Mouse (Mus musculus) bone marrow, adult 2 months (tissue): ENCODE results near the gene Foxred1. TPM values are rescaled to one million over a fixed set of nuclear protein-coding genes. Genes with fewer than 3 reads are reported as not detected.
A peak's percentile ranks its signal among the peaks of the same experiment; 100 is the strongest.

ENCODE experiments used
- H3K27ac ChIP-seq: fragments of 200-500 bp; 2 replicates; pipeline ENCODE4 v1.5.1; 2012; ENCODE audit warnings: low read depth, mild to moderate bottlenecking, control low read depth, inconsistent platforms, low read length; ENCODE audit not compliant: control insufficient read depth, poor library complexity, insufficient read depth
- H3K4me1 ChIP-seq: fragments of 200-500 bp; 2 replicates; pipeline ENCODE4 v1.6.1; 2011; ENCODE audit warnings: low read length; ENCODE audit not compliant: control insufficient read depth, insufficient read depth
- H3K4me3 ChIP-seq: fragments of 200-500 bp; replicated peaks from 2 replicates; pipeline ENCODE3; 2011; ENCODE audit warnings: mild to moderate bottlenecking, low read depth, low read length, control low read depth; ENCODE audit not compliant: control insufficient read depth
- CTCF ChIP-seq: fragments of 200-500 bp; IDR thresholded peaks from 2 replicates; pipeline ENCODE4 v1.5.1; 2011; ENCODE audit warnings: low read length, control low read depth; ENCODE audit not compliant: control insufficient read depth, insufficient read depth
- POLR2A ChIP-seq: fragments of 200-500 bp; IDR thresholded peaks from 2 replicates; pipeline ENCODE4 v1.6.1; 2011; ENCODE audit warnings: low read depth, mild to moderate bottlenecking, control low read depth, low read length, borderline replicate concordance; ENCODE audit not compliant: control insufficient read depth
- WGBS: fragments of 180-500 bp; shearing (Covaris S2); methylation state at CpG from one replicate; pipeline ENCODE4 v1.1.7; 2018; 5-methylcytosine and 5-hydroxymethylcytosine counted together
- polyA plus RNA-seq: library from polyadenylated mRNA; stranded (reverse); fragments of >200 nt; gene quantifications from 2 replicates; pipeline ENCODE4 v1.2.4, GENCODE M21; 2011; ENCODE audit warnings: low replicate concordance; ENCODE audit not compliant: missing spikeins, insufficient read depth, insufficient read length

The Foxred1 gene
- polyA plus RNA-seq, 1 experiment: 18.8 TPM

DNA sequence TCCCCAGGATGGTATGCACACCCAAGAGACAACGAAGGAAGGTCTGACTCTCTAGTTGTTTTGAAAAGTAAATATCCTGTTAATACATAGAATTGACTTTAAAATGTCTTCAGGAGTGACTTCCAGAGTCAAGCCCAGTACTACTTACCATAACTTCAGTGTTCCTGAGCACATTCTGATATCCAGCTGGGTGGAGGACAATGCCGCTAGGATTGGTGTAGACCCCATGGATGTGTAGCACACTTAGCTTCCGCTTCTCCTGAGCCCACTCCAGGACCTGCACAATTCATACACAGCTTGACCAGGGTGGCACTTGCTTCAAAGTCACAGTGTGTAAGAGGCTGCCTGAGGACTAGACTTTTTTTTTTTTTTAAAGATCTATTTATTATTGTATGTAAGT is 12.6 kb upstream of the Foxred1 start:
- TF ChIP-seq POLR2A (no peak), CTCF (no peak)
- WGBS: 88% methylated on average over 3 of the region's 3 CpGs
- Histone ChIP-seq H3K4me1 (no peaks in the 10 kb centered on the region), H3K4me3 (no peak overlapping the region), H3K27ac (no peak overlapping the region)

DNA sequence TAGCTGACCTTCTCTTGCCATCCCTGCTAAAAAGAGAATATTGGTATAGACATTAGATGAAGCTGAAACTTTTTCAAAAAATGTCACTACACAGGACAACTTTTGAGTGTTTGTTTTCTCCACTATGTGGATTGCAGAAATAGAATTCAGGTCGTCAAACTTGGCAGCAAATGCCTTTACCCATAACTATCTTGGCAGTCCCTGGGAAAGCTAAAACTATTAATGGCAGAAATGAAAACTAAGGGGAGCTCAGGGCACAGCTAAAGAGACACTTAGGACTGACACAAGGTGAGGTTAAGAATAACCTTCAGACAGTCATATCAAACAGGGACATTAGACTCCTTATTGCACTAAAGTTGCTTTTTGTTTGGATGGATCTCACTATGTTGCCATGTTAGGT is 7.1 kb upstream of the Foxred1 start:
- Histone ChIP-seq H3K27ac (no peak overlapping the region), H3K4me1 (no peaks in the 10 kb centered on the region), H3K4me3 (no peak overlapping the region)
- TF ChIP-seq CTCF (no peak), POLR2A (no peak)
- WGBS: 75% methylated on average over 1 of the region's 1 CpGs

DNA sequence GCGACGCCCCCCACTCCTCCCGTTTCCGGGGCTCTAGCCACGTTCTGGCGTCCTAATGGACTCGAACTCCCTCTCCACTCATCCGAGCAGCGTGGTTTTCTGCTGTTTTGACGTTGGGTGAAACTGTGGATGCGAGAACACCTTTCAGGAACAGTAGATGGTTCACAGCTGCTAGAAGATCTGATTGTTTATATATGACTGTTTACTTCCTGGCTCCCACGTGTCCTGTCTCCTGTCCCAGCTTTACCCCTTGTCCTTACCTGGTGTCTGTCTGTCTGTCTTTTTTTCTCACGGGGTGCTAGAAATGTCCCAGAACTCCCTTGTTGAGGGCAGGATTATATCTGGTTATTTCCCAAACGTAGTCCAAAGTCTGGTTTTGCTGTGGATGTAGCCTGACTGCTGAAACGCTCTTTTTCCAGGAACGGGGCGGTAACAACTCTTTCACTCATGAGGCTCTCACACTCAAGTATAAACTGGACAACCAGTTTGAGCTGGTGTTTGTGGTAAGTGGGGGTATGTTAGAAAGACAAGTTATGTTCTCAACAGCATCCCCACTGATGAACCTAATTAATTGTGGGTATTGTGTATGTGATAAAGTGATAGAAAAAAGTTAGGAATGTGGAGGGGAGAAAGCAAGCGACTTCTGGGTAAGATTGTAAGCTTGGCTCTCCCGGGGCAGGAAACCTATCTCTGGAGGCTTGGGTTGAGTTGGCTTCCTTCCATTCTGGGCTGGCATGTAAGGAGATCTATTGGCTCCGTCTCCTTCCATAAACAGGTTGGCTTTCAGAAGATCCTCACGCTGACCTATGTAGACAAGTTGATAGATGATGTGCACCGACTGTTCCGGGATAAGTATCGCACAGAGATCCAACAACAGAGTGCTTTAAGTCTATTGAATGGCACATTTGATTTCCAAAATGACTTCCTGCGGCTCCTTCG is 987 bp upstream of the Foxred1 start:
- Histone ChIP-seq H3K27ac (peak overlapping the region; percentile 58), H3K4me1 (peaks cover 2% of the 10 kb centered on the region; the same call in 1 of the 2 replicates), H3K4me3 (peak overlapping the region; percentile 88)
- 29% methylated on average over 26 of the region's 26 CpGs for WGBS
- TF ChIP-seq CTCF (no peak), POLR2A (no peak)

DNA sequence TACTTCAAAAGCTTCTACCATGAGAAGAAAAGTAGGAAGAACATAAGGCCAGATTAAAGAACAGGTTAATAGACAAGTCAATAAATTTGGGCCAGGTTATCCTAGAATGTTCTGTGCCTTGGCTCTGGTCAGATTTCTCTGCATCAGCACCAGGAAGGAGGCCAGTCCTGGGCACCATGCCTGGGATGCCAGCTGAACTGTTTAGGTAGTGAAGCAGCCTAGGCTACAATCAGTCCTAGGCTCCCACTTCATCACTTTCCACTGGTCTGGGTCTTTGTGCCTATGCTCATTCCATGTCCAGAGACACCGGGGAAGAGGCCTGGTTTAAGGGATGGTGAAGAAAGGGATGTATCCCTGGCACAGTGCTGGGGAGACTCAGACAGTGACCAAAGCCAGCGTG is 6.4 kb downstream of the Foxred1 start:
- H3K4me3 ChIP-seq: no peak overlapping the region
- TF ChIP-seq CTCF (no peak), POLR2A (no peak)
- WGBS: 96% methylated on average over 2 of the region's 2 CpGs
- H3K4me1 ChIP-seq: peaks cover 3% of the 10 kb centered on the region
- no peak overlapping the region for H3K27ac ChIP-seq

DNA sequence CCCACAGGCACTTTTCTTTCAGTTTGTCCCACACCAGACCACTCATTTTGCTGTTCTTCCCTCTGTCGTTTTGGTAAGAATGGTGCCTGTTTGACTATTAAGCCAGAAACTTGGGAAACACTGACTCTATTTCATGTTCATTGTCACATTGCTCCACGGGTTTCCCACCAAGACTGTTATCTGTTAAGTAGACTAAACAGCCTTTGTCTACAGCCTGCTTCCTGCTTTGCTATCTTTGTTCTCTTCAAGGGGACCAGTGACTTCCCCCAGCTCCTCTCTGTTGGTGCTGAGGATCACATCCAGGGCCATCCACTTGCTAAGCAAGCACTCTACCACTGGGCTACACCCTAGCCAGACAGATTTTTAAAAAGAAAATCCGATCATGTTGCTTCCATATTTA is 7.3 kb downstream of the Foxred1 start:
- Histone ChIP-seq H3K4me1 (peaks cover 3% of the 10 kb centered on the region), H3K27ac (no peak overlapping the region), H3K4me3 (no peak overlapping the region)
- no peak for TF ChIP-seq CTCF
- no peak for TF ChIP-seq POLR2A
- WGBS: 53% methylated on average over 3 of the region's 3 CpGs

DNA sequence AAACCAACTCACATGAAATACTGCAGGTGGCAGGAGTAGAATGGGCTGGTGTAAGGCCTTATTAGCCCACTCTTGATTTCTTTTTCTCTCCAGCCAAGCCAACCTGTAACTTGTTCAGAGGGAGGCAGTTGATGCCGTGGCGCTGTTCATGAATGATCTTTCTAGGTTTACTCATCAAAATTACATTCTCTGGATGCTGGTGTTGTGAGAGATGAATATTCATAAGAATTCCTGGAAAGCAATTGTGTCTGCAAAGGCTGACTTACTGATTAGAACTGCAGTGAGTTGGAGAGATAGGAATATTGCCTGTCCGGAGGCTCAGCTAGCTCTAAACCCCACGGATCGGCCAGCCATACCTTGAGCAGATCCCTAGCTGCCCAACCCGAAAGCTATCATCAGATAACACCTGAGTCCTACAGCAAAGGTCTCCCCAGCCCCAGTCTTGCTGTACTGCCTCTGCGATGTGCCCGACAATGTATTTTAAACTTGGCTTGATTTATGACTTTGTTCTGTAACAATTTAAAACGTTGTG is 10.3 kb downstream of the Foxred1 start:
- WGBS: 48% methylated on average over 9 of the region's 9 CpGs
- Histone ChIP-seq H3K4me1 (peaks cover 7% of the 10 kb centered on the region), H3K27ac (no peak overlapping the region), H3K4me3 (no peak overlapping the region)
- TF ChIP-seq POLR2A: no peak
- no peak for TF ChIP-seq CTCF

DNA sequence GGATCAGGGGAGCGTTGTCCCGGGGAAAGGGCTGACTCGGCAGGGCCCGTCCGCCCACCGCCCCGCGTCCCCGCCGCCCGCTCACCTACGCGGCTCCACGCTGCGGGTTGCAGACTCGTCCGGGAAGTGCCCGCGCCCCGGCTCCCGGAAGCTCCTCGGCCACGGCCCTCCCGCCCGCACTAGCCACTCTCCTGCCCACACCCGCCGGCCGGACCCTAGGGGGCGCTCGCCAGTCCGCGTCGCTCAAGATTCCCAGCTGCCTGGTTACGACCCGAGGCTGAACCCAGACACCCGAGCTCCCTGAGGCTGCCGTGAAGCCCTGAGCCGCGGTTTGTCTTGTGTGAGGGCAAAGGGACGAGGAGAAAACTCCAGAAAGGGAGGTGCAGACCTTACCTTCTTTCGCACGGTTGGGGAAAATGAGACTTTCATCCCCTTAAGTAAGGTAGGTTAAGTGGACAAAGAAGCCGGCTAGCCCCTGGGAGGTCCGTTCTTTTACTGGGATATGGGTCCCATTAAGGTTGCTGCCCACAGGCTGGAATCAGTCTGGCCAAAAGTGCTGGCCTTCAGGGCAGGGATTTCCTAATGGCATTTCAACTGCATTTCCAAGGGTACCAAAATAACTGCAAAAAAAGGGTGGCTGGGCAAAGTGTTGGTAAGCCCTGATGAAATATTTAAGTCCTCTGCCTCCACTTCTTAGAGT is 10.9 kb downstream of the Foxred1 start, which contains the start of the genes Srpr and Tirap:
Gene Srpr, plus strand, starts transcription at position 404 of the 700 bp plus-strand sequence.
Gene Tirap, minus strand, starts transcription at position 520 of the 700 bp plus-strand sequence.
- TF ChIP-seq POLR2A (no peak), CTCF (peak; percentile 84)

DNA sequence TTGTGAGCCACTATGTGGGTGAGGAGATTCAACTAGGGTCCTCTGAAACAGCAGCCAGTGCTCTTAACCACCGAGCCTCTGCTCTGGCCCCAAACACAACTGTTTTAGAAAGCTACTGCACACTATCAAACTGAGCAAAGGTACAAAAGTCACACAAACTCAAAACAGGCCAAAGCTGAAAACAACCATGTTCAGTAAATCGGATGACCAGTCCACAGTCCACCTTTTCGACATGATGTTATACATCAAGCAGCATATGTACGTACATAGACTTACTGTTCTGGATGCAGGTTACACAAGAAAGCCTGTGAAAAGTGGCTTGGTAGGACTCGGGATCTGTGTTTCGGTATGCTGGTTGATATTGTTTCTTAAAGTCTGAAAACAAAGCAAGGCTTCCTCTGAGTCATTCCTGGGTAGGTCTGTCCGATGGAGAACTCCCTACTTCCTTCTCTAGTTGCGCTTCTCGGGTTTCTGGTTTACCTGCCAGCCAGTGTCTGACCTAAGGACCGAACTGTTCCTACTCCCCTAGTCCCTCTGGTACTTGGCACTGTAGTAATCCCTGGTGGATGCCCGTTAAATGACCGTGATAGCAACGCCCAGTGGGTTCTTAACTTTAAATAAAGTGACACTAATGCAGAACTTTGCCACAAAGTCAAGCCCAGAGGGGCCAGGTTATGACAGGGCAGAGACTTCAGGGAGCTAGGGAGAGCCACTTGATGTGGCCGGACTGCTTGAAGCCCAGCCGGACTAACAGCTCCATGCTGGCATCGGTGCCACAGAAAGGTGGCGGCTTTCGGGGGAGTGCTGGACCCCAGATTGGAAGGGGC is 11.7 kb downstream of the Foxred1 start:
- TF ChIP-seq CTCF: no peak
- no peak for TF ChIP-seq POLR2A
- 18% methylated on average over 18 of the region's 18 CpGs for WGBS
- H3K4me3 ChIP-seq: peak overlapping the region; percentile 89
- H3K4me1 ChIP-seq: peaks cover 7% of the 10 kb centered on the region
- peak overlapping the region; percentile 82 for H3K27ac ChIP-seq

More for the DNA sequence above, 10.9 kb downstream of the Foxred1 start, which contains the start of the genes Srpr and Tirap:
- under 1% methylated on average over 43 of the region's 44 CpGs for WGBS
- Histone ChIP-seq H3K4me1 (peaks cover 7% of the 10 kb centered on the region), H3K4me3 (peak within 1 kb of the TSS; percentile 89), H3K27ac (peak within 1 kb of the TSS; percentile 82)
